Comparison of ENCODE assay signal across 1 mouse cellular context in the genomic region with DNA sequence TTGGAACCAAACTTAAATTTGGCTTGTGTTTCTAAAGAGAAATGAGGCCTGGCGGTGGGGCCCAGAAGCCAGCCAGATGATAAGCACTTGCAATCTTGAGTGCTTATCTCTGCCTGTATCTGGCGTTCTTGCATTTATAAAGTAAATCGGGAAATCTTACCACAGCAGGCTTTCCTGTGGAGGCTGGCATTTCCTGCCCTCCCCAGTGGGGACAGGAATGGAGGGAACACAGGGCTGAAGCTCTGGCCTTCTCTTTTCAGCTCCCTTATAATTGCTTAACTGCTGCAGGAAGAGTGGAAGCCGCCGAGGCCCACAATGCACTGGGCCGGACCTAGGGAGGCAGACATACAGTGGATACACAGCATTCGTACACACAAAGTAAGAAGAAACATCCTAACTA.
TF ChIP-seq lines count a peak whose summit lies in the region.

No protein-coding gene starts in this region.

TF ChIP-seq in MEL, 35 proteins besides CTCF, POLR2A, EP300 and RAD21 (continued from another document):
- TF ChIP-seq USF2 (IDR thresholded peaks at IDR 0.05; ENCODE audit: borderline replicate concordance in 1 of 2, insufficient read depth in 1 of 2, low read depth in 1 of 2, low read length in 2 of 2): no peak
- no peak for TF ChIP-seq ZMIZ1 (IDR thresholded peaks at IDR 0.05; ENCODE audit: low read depth, low read length)
- peak; percentile 82 for TF ChIP-seq ETS1 (IDR thresholded peaks at IDR 0.05; ENCODE audit: low read depth, low read length)
- TF ChIP-seq TCF12 (IDR thresholded peaks at IDR 0.05; ENCODE audit: low read depth, low read length): peak; percentile 95
- no peak for TF ChIP-seq USF1 (IDR thresholded peaks at IDR 0.05; ENCODE audit: low read depth, low read length)
- no peak for TF ChIP-seq POLR2AphosphoS5 (IDR thresholded peaks at IDR 0.05; ENCODE audit: borderline replicate concordance, low read depth, low read length)
- no peak for TF ChIP-seq TBP (IDR thresholded peaks at IDR 0.05; ENCODE audit: low read depth, low read length)
- peak; percentile 77; the same call in 1 of the 2 replicates for TF ChIP-seq MEF2A (IDR thresholded peaks at IDR 0.05; ENCODE audit: extremely low read depth, insufficient replicate concordance, low read depth, low read length, poor library complexity, severe bottlenecking)
- no peak for TF ChIP-seq SIN3A (IDR thresholded peaks at IDR 0.05; ENCODE audit: low read length)
- no peak for TF ChIP-seq NELFE (IDR thresholded peaks at IDR 0.05; ENCODE audit: low read depth, low read length)
- no peak for TF ChIP-seq E2F4 (IDR thresholded peaks at IDR 0.05; ENCODE audit: borderline replicate concordance, low read depth, low read length)
- TF ChIP-seq MXI1 (IDR thresholded peaks at IDR 0.05; ENCODE audit: low read depth, low read length): no peak
- peak; percentile 93 for TF ChIP-seq GATA1 (IDR thresholded peaks at IDR 0.05; ENCODE audit: low read depth, low read length)
- no peak for TF ChIP-seq ZNF384 (IDR thresholded peaks at IDR 0.05; ENCODE audit: low read depth, low read length)
- no peak for TF ChIP-seq NRF1 (IDR thresholded peaks at IDR 0.05; ENCODE audit: insufficient read depth, low read depth, low read length, poor library complexity, severe bottlenecking)
- no peak for TF ChIP-seq BHLHE40 (IDR thresholded peaks at IDR 0.05; ENCODE audit: borderline replicate concordance, low read depth, low read length)
- TF ChIP-seq MAZ (IDR thresholded peaks at IDR 0.05; ENCODE audit: low read depth, low read length): peak; percentile 79; the same call in 1 of the 2 replicates
- TF ChIP-seq JUND (IDR thresholded peaks at IDR 0.05; ENCODE audit: low read depth, low read length): no peak
- no peak for TF ChIP-seq SMC3 (IDR thresholded peaks at IDR 0.05; ENCODE audit: low read depth, low read length)
- no peak for TF ChIP-seq UBTF (IDR thresholded peaks at IDR 0.05; ENCODE audit: borderline replicate concordance, insufficient read depth, low read depth, low read length)
- TF ChIP-seq ELF1 (IDR thresholded peaks at IDR 0.05; ENCODE audit: low read depth, low read length): no peak
- TF ChIP-seq MYC (IDR thresholded peaks at IDR 0.05; ENCODE audit: low read depth, low read length): no peak
- no peak for TF ChIP-seq CHD2 (IDR thresholded peaks at IDR 0.05; ENCODE audit: low read length)
- TF ChIP-seq MYB (IDR thresholded peaks at IDR 0.05; ENCODE audit: low read depth, low read length): no peak
- no peak for TF ChIP-seq KAT2A (conservative IDR thresholded peaks at IDR 0.05; ENCODE audit: low read depth, low read length)
- no peak for TF ChIP-seq ZKSCAN1 (IDR thresholded peaks at IDR 0.05; ENCODE audit: low read depth, low read length)
- TF ChIP-seq CHD1 (IDR thresholded peaks at IDR 0.05; ENCODE audit: low read depth, low read length): no peak
- no peak for TF ChIP-seq MAX (IDR thresholded peaks at IDR 0.05; ENCODE audit: low read length)
- no peak; the same call in 1 of the 2 replicates for TF ChIP-seq MAFK (IDR thresholded peaks at IDR 0.05; ENCODE audit: borderline replicate concordance, low read depth, low read length)
